In genomic region chr15:85663757-85664431, GRCm38 (mm10) we compare ENCODE assay signal across 16 mouse cellular contexts.
A peak's percentile ranks its signal among the peaks of the same experiment; 100 is the strongest.
DNase-seq lines count a peak whose midpoint lies in the region; ATAC-seq and TF ChIP-seq lines count a peak whose summit lies in the region.
"Had no signal": no experiment of that assay in that cellular context is flagged by ENCODE, and none has a peak within 500 bp of the region (broad histone marks: within the 10 kb centered on the region; RNA-seq: fewer than 3 reads in every experiment).

No protein-coding gene starts in this region.

- TF ChIP-seq CTCF in forebrain, postnatal 0 days (IDR thresholded peaks at IDR 0.05; ENCODE audit: low read depth), result no peak
- no peak for TF ChIP-seq CTCF in cerebellum, adult 2 months (IDR thresholded peaks at IDR 0.05; ENCODE audit: borderline replicate concordance, insufficient read depth, low read depth, low read length)

- no peaks in the 10 kb centered on the region for H3K27me3 ChIP-seq in forebrain, postnatal 0 days (ENCODE audit: insufficient read depth, low read length)
- peaks cover 100% of the 10 kb centered on the region for H3K27me3 ChIP-seq in forebrain, embryonic 10.5 days (ENCODE audit: poor library complexity, severe bottlenecking)
- no peaks in the 10 kb centered on the region for H3K27me3 ChIP-seq in cerebellum, adult 2 months (ENCODE audit: control insufficient read depth, insufficient read depth, low read length)
- H3K27me3 ChIP-seq in myocyte (ENCODE audit: control insufficient read depth, insufficient read depth, insufficient read length), result no peaks in the 10 kb centered on the region
- H3K27me3 ChIP-seq: CH12.LX had no signal

- H3K36me3 ChIP-seq in forebrain, postnatal 0 days (ENCODE audit: insufficient read depth), result no peaks in the 10 kb centered on the region
- no peaks in the 10 kb centered on the region for H3K36me3 ChIP-seq in forebrain, embryonic 10.5 days (replicated peaks)
- H3K36me3 ChIP-seq in myocyte (ENCODE audit: control insufficient read depth, insufficient read depth), result no peaks in the 10 kb centered on the region
- H3K36me3 ChIP-seq: embryonic facial prominence, embryonic 10.5 days; liver, embryonic 13.5 days; midbrain, embryonic 13.5 days had no signal

- peak overlapping the region; percentile 60 for H3K27ac ChIP-seq in forebrain, postnatal 0 days (ENCODE audit: low read depth, low read length)
- no peak overlapping the region for H3K27ac ChIP-seq in forebrain, embryonic 10.5 days
- peak overlapping the region; percentile 100 for H3K27ac ChIP-seq in cerebellum, adult 2 months (ENCODE audit: insufficient read depth, low read length)
- H3K27ac ChIP-seq: embryonic facial prominence, embryonic 10.5 days; liver, embryonic 13.5 days; midbrain, embryonic 13.5 days had no signal

- 80% methylated on average over 17 of the region's 17 CpGs for WGBS in forebrain, postnatal 0 days
- WGBS in forebrain, embryonic 10.5 days, result 91% methylated on average over 17 of the region's 17 CpGs
- 38% methylated on average over 17 of the region's 17 CpGs for WGBS in cerebellum, adult 2 months

- no peak overlapping the region for H3K4me3 ChIP-seq in forebrain, postnatal 0 days (ENCODE audit: low read depth, low read length)
- no peak overlapping the region for H3K4me3 ChIP-seq in forebrain, embryonic 10.5 days
- H3K4me3 ChIP-seq in cerebellum, adult 2 months (replicated peaks; ENCODE audit: insufficient read depth, low read depth, low read length), result peak overlapping the region; percentile 59
- peak overlapping the region; percentile 95 for H3K4me3 ChIP-seq in myocyte
- H3K4me3 ChIP-seq: embryonic facial prominence, embryonic 10.5 days; liver, embryonic 13.5 days; midbrain, embryonic 13.5 days had no signal

- H3K79me2 ChIP-seq in myocyte (ENCODE audit: control insufficient read depth, insufficient read depth), result peaks cover 100% of the 10 kb centered on the region

- TF ChIP-seq POLR2A in cerebellum, adult 2 months (IDR thresholded peaks at IDR 0.05; ENCODE audit: borderline replicate concordance, insufficient read depth, low read length), result no peak
- peak; percentile 29 for TF ChIP-seq POLR2A in myocyte (IDR thresholded peaks at IDR 0.05; ENCODE audit: insufficient read length, low read depth)

- peak overlapping the region; percentile 5; the same call in 1 of the 2 replicates for H3K4me2 ChIP-seq in forebrain, postnatal 0 days (ENCODE audit: low read depth)
- H3K4me2 ChIP-seq in myocyte (ENCODE audit: low read depth), result peak overlapping the region; percentile 98
- H3K4me2 ChIP-seq: liver, embryonic 13.5 days; midbrain, embryonic 13.5 days had no signal

- H3K9me3 ChIP-seq in forebrain, postnatal 0 days (ENCODE audit: low read length), result no peaks in the 10 kb centered on the region
- H3K9me3 ChIP-seq in forebrain, embryonic 10.5 days, result no peaks in the 10 kb centered on the region
- H3K9me3 ChIP-seq: embryonic facial prominence, embryonic 10.5 days; liver, embryonic 13.5 days; midbrain, embryonic 13.5 days had no signal

- peaks cover 5% of the 10 kb centered on the region for H3K4me1 ChIP-seq in forebrain, postnatal 0 days (ENCODE audit: insufficient read depth)
- peaks cover 12% of the 10 kb centered on the region for H3K4me1 ChIP-seq in forebrain, embryonic 10.5 days
- peaks cover 25% of the 10 kb centered on the region for H3K4me1 ChIP-seq in cerebellum, adult 2 months (ENCODE audit: control insufficient read depth, insufficient read depth, low read length)
- H3K4me1 ChIP-seq: liver, embryonic 13.5 days had no signal

- H3ac ChIP-seq in myocyte (ENCODE audit: control insufficient read depth, insufficient read length), result peak overlapping the region; percentile 13

- peak; percentile 17 for DNase-seq in forebrain, postnatal 0 days
- no peak for DNase-seq in forebrain, embryonic 10.5 days (ENCODE audit: extremely low spot score, low spot score)
- peak; percentile 30 for DNase-seq in kidney, postnatal 10 days
- DNase-seq in kidney, adult 11 months, result no peak
- peak; percentile 48 to 64 for DNase-seq in cerebellum, adult 2 months
- DNase-seq in embryo, embryonic 10.5 days (ENCODE audit: low spot score), result no peak
- no peak for DNase-seq in urinary bladder, postnatal 14 days (ENCODE audit: low spot score)
- DNase-seq: heart, postnatal 14 days; liver, embryonic 13.5 days; lung, postnatal 36 days; right cerebral cortex, postnatal 25 days had no signal

- ATAC-seq in forebrain, postnatal 0 days, result no peak
- ATAC-seq: intestine, postnatal 0 days; midbrain, embryonic 13.5 days had no signal

- H3K9ac ChIP-seq in forebrain, postnatal 0 days, result no peak overlapping the region
- H3K9ac ChIP-seq: liver, embryonic 13.5 days; midbrain, embryonic 13.5 days had no signal

TF ChIP-seq in myocyte, 11 proteins besides CTCF, POLR2A, EP300 and RAD21:
- no peak for TF ChIP-seq MAX (IDR thresholded peaks at IDR 0.05; ENCODE audit: low read depth)
- peak in 1 of 3 experiments; percentile 7 for TF ChIP-seq MYOG (IDR thresholded peaks at IDR 0.05; ENCODE audit: control insufficient read depth in 1 of 3, insufficient read depth in 1 of 3, insufficient read length in 2 of 3, low read depth in 2 of 3)

Comparison
In these comparisons a context has a peak if more than half of its experiments do, and no peak if none do; other contexts are left out.
1. DNase-seq: peak in forebrain, postnatal 0 days (single experiment), kidney, postnatal 10 days (single experiment) and cerebellum, adult 2 months (2 of 2); none in forebrain, embryonic 10.5 days (single experiment), kidney, adult 11 months (single experiment), embryo, embryonic 10.5 days (single experiment) and urinary bladder, postnatal 14 days (single experiment).
2. H3K4me3 ChIP-seq: peak in cerebellum, adult 2 months (single experiment) and myocyte (single experiment); none in forebrain, postnatal 0 days (single experiment) and forebrain, embryonic 10.5 days (single experiment).